Mouse (Mus musculus) ES-Bruce4 (cell line): ENCODE data around the gene Cpox.

Source experiments
- CTCF ChIP-seq: IDR thresholded peaks from one replicate; pipeline ENCODE4 v1.8.1; 2011; ENCODE audit warnings: low read depth, low read length
- EP300 ChIP-seq: IDR thresholded peaks from 2 replicates; pipeline ENCODE4 v1.6.1; 2011; ENCODE audit warnings: low read depth, low read length; ENCODE audit not compliant: insufficient read depth

GRCm38 (mm10) chr16:58672396-58672795 is 2.3 kb downstream of the Cpox start:
- TF ChIP-seq EP300 (no peak), CTCF (no peak)
